Mouse (Mus musculus): ENCODE data around the gene Ganc. TPM values are rescaled to one million over a fixed set of nuclear protein-coding genes. Genes with fewer than 3 reads are reported as not detected.

Ganc gene
- polyA plus RNA-seq, 1 experiment from 2014 or later: 8.5 TPM

Other genes with a start within 250 kb of the Ganc start
- 50.0 and 50.1 TPM in 2 replicates for gene Ehd4, start 249.3 kb upstream of the Ganc start, polyA plus RNA-seq (2015; fragmentation: Nextera tagmentation; extraction: Ambion mirVana)
- gene Pla2g4e, start 158.6 kb upstream of the Ganc start, polyA plus RNA-seq (2015; fragmentation: Nextera tagmentation; extraction: Ambion mirVana): 0.06 and 0.09 TPM in 2 replicates
- not detected in 2 replicates for gene Pla2g4d, start 114.7 kb upstream of the Ganc start, polyA plus RNA-seq (2015; fragmentation: Nextera tagmentation; extraction: Ambion mirVana)
- 0.24 and 0.29 TPM in 2 replicates for gene Pla2g4f, start 89.7 kb upstream of the Ganc start, polyA plus RNA-seq (2015; fragmentation: Nextera tagmentation; extraction: Ambion mirVana)
- 18.2 and 18.4 TPM in 2 replicates for gene Vps39, start 50.8 kb upstream of the Ganc start, polyA plus RNA-seq (2015; fragmentation: Nextera tagmentation; extraction: Ambion mirVana)
- 10.6 and 11.3 TPM in 2 replicates for gene Tmem87a, start 217 bp downstream of the Ganc start, polyA plus RNA-seq (2015; fragmentation: Nextera tagmentation; extraction: Ambion mirVana)
- gene Capn3, start 52.1 kb downstream of the Ganc start, polyA plus RNA-seq (2015; fragmentation: Nextera tagmentation; extraction: Ambion mirVana): 0.89 and 1.0 TPM in 2 replicates
- 46.1 and 46.5 TPM in 2 replicates for gene Zfp106, start 159.9 kb downstream of the Ganc start, polyA plus RNA-seq (2015; fragmentation: Nextera tagmentation; extraction: Ambion mirVana)
- 47.2 and 51.0 TPM in 2 replicates for gene Snap23, start 163.8 kb downstream of the Ganc start, polyA plus RNA-seq (2015; fragmentation: Nextera tagmentation; extraction: Ambion mirVana)
- 21.3 and 22.3 TPM in 2 replicates for gene Haus2, start 205.5 kb downstream of the Ganc start, polyA plus RNA-seq (2015; fragmentation: Nextera tagmentation; extraction: Ambion mirVana)
- 20.3 and 20.5 TPM in 2 replicates for gene Lrrc57, start 205.6 kb downstream of the Ganc start, polyA plus RNA-seq (2015; fragmentation: Nextera tagmentation; extraction: Ambion mirVana)
- 2.9 and 3.3 TPM in 2 replicates for gene Stard9, start 225.2 kb downstream of the Ganc start, polyA plus RNA-seq (2015; fragmentation: Nextera tagmentation; extraction: Ambion mirVana)

Data from intestine, embryonic 15.5 days (tissue).